Mouse (Mus musculus) erythroblast, adult 5-6 weeks (primary cell): Measurements from ENCODE around the gene Sez6. TPM values are rescaled to one million over a fixed set of nuclear protein-coding genes. Genes with fewer than 3 reads are reported as not detected.

Source experiments
- total RNA-seq, 2 experiments: library from RNA; stranded (forward) in 1 of 2; stranded (reverse) in 1 of 2; fragments of 150-400 nt in 1 of 2; fragments of 200-764, 138-1000 nt in 1 of 2; gene quantifications; 2 replicates each; pipeline versions ENCODE4 v1.2.3 to v1.2.4; 2015 to 2017; ENCODE audit warnings: low replicate concordance in 2 of 2

The Sez6 gene
- total RNA-seq, 2 experiments from 2014 or later, result not detected

Other genes starting within 250 kb of the Sez6 start
- gene Nufip2, start 244.6 kb upstream of the Sez6 start, total RNA-seq (2015; ENCODE audit: low replicate concordance), result 17.8 and 29.8 TPM in 2 replicates
- 21.2 and 25.6 TPM in 2 replicates for gene Nufip2, start 244.6 kb upstream of the Sez6 start, total RNA-seq (2017; ENCODE audit: low replicate concordance)
- gene Cryba1, start 205.5 kb upstream of the Sez6 start, total RNA-seq (2015; ENCODE audit: low replicate concordance), result not detected in 2 replicates
- not detected in 2 replicates for gene Cryba1, start 205.5 kb upstream of the Sez6 start, total RNA-seq (2017; ENCODE audit: low replicate concordance)
- 17.5 and 18.6 TPM in 2 replicates for gene Myo18a, start 167.6 kb upstream of the Sez6 start, total RNA-seq (2015; ENCODE audit: low replicate concordance)
- 14.6 and 22.2 TPM in 2 replicates for gene Myo18a, start 167.6 kb upstream of the Sez6 start, total RNA-seq (2017; ENCODE audit: low replicate concordance)
- gene Gm10277, start 143.1 kb upstream of the Sez6 start, total RNA-seq (2015; ENCODE audit: low replicate concordance), result not detected in 2 replicates
- gene Gm10277, start 143.1 kb upstream of the Sez6 start, total RNA-seq (2017; ENCODE audit: low replicate concordance), result not detected in 2 replicates
- not detected in 2 replicates for gene Pipox, start 36.7 kb upstream of the Sez6 start, total RNA-seq (2015; ENCODE audit: low replicate concordance)
- not detected in 2 replicates for gene Pipox, start 36.7 kb upstream of the Sez6 start, total RNA-seq (2017; ENCODE audit: low replicate concordance)
- gene Phf12, start 52.0 kb downstream of the Sez6 start, total RNA-seq (2015; ENCODE audit: low replicate concordance), result 19.9 and 24.2 TPM in 2 replicates
- 9.8 and 11.5 TPM in 2 replicates for gene Phf12, start 52.0 kb downstream of the Sez6 start, total RNA-seq (2017; ENCODE audit: low replicate concordance)
- gene Dhrs13, start 101.5 kb downstream of the Sez6 start, total RNA-seq (2015; ENCODE audit: low replicate concordance), result 3.1 and 6.0 TPM in 2 replicates
- 1.5 and 3.6 TPM in 2 replicates for gene Dhrs13, start 101.5 kb downstream of the Sez6 start, total RNA-seq (2017; ENCODE audit: low replicate concordance)
- gene Flot2, start 107.1 kb downstream of the Sez6 start, total RNA-seq (2015; ENCODE audit: low replicate concordance), result 14.2 and 31.5 TPM in 2 replicates
- 22.5 and 24.7 TPM in 2 replicates for gene Flot2, start 107.1 kb downstream of the Sez6 start, total RNA-seq (2017; ENCODE audit: low replicate concordance)
- 3.7 and 7.7 TPM in 2 replicates for gene Eral1, start 149.6 kb downstream of the Sez6 start, total RNA-seq (2015; ENCODE audit: low replicate concordance)
- gene Eral1, start 149.6 kb downstream of the Sez6 start, total RNA-seq (2017; ENCODE audit: low replicate concordance), result 3.9 and 7.0 TPM in 2 replicates
- 10.2 and 14.8 TPM in 2 replicates for gene Fam222b, start 163.9 kb downstream of the Sez6 start, total RNA-seq (2015; ENCODE audit: low replicate concordance)
- gene Fam222b, start 163.9 kb downstream of the Sez6 start, total RNA-seq (2017; ENCODE audit: low replicate concordance), result 1.4 and 3.7 TPM in 2 replicates
- 2.1 and 3.6 TPM in 2 replicates for gene Traf4, start 234.8 kb downstream of the Sez6 start, total RNA-seq (2015; ENCODE audit: low replicate concordance)
- gene Traf4, start 234.8 kb downstream of the Sez6 start, total RNA-seq (2017; ENCODE audit: low replicate concordance), result 3.2 and 3.5 TPM in 2 replicates
- gene Nek8, start 245.9 kb downstream of the Sez6 start, total RNA-seq (2015; ENCODE audit: low replicate concordance), result 9.6 and 12.1 TPM in 2 replicates
- gene Nek8, start 245.9 kb downstream of the Sez6 start, total RNA-seq (2017; ENCODE audit: low replicate concordance), result 5.7 and 16.7 TPM in 2 replicates
- 69.0 and 77.1 TPM in 2 replicates for gene Tlcd1, start 245.9 kb downstream of the Sez6 start, total RNA-seq (2015; ENCODE audit: low replicate concordance)
- gene Tlcd1, start 245.9 kb downstream of the Sez6 start, total RNA-seq (2017; ENCODE audit: low replicate concordance), result 96.9 and 181 TPM in 2 replicates